Mouse (Mus musculus): Measurements from ENCODE around the gene Plch1.

The Plch1 gene

GRCm38 (mm10) chr3:63668779-63669178 lies 230.5 kb downstream of the Plch1 start:
- no peak for DNase-seq

GRCm38 (mm10) chr3:63665307-63665706 lies 234.0 kb downstream of the Plch1 start:
- no peak for DNase-seq

- no peak for DNase-seq
Observed at GRCm38 (mm10) chr3:63664575-63665243, 234.6 kb downstream of the Plch1 start.
